Mouse (Mus musculus) kidney, adult 2 months (tissue): ENCODE results near the gene Tk1. TPM values are rescaled to one million over a fixed set of nuclear protein-coding genes. Genes with fewer than 3 reads are reported as not detected.

ENCODE experiments used
- DNase-seq: peaks from one replicate; pipeline ENCODE4 v3.0.0; 2021
- H3K27ac ChIP-seq: fragments of 200-500 bp; 2 replicates; pipeline ENCODE4 v1.5.1; 2012; ENCODE audit warnings: low read depth, low read length, control low read depth, inconsistent platforms; ENCODE audit not compliant: insufficient read depth
- H3K27me3 ChIP-seq: fragments of 200-500 bp; replicated peaks from 2 replicates; pipeline ENCODE4 v1.6.1; 2012; ENCODE audit warnings: mild to moderate bottlenecking, moderate library complexity, low read length, inconsistent platforms; ENCODE audit not compliant: control insufficient read depth, insufficient read depth
- H3K36me3 ChIP-seq: fragments of 200-500 bp; 2 replicates; pipeline ENCODE4 v1.6.1; 2012; ENCODE audit warnings: mild to moderate bottlenecking, moderate library complexity, low read length, inconsistent platforms; ENCODE audit not compliant: control insufficient read depth, insufficient read depth
- H3K4me1 ChIP-seq: fragments of 200-500 bp; 2 replicates; pipeline ENCODE4 v1.6.1; 2011; ENCODE audit warnings: low read length; ENCODE audit not compliant: control insufficient read depth, insufficient read depth
- H3K4me3 ChIP-seq: fragments of 200-500 bp; 2 replicates; pipeline ENCODE4 v1.5.1; 2011; ENCODE audit warnings: mild to moderate bottlenecking, low read depth, low read length, control low read depth; ENCODE audit not compliant: insufficient read depth
- POLR2A ChIP-seq: fragments of 200-500 bp; IDR thresholded peaks from one replicate; pipeline ENCODE4 v1.6.1; 2011; ENCODE audit warnings: low read depth, low read length, control low read depth
- whole genome bisulfite sequencing: fragments of 180-500 bp; shearing (Covaris S2); methylation state at CpG from one replicate; pipeline ENCODE4 v1.1.7; 2018; 5-methylcytosine and 5-hydroxymethylcytosine counted together
- polyA plus RNA-seq: library from polyadenylated mRNA; depleted of rRNA; stranded (reverse); fragments of >200 nt; gene quantifications from 2 replicates; pipeline ENCODE4 v1.2.3, GENCODE M21; 2012; rRNA removed

Tk1 gene
- polyA plus RNA-seq, 1 experiment = 15.8 TPM

DNA sequence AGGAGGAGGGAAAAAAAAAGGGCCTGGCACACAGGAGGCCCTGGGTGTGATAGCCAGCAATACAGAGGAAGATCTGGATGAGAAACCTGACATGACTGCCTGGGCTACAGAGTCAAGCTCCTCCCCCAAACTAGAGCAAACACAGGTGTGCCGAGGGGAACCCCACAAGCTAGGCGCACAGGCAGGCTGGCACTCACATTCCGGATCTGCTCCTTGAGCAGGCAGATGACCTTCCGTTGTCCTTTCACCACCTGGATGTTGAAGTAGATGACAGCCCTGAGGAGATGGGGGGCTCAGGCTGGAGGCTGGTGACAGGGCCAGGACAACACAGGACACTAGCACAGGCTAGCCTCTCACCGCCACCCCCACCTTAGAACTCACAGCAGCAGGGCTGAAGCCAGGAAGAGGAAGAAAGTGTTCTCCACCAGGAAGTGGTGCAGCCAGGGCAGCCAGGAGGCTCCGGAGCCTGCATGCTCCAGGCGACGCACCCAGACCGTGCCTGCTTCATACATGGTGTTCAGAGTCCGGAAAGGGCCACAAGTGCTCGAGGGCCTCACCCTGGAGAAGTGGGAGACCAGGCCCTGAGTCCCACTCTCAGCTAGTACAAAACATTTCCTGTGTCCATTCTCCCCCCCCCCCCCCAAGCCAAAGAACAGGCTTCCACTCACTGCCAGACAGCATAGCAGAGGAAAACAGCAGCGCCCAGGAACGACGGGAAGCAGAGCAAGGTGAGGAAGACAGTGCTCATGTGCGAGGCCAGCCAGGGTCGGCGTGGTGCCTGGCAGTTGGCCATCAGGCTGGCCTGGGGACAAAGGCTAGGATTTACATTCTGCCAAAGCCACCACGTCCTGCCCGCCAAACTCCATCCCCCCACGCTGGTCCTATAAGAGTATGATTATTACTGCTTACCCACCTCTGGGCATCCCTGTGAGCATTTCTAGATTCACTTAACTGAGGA, 56.9 kb downstream of the Tk1 start:
- 0 out of 2 replicates have a peak overlapping the region, but pooled peaks have one; percentile 45 for H3K27ac ChIP-seq
- peaks cover 10% of the 10 kb centered on the region for H3K4me1 ChIP-seq
- no peaks in the 10 kb centered on the region for H3K27me3 ChIP-seq
- DNase-seq = no peak
- no peaks in the 10 kb centered on the region for H3K36me3 ChIP-seq
- H3K4me3 ChIP-seq = no peak overlapping the region
- no peak for TF ChIP-seq POLR2A
- 45% methylated on average over 20 of the region's 20 CpGs for WGBS

DNA sequence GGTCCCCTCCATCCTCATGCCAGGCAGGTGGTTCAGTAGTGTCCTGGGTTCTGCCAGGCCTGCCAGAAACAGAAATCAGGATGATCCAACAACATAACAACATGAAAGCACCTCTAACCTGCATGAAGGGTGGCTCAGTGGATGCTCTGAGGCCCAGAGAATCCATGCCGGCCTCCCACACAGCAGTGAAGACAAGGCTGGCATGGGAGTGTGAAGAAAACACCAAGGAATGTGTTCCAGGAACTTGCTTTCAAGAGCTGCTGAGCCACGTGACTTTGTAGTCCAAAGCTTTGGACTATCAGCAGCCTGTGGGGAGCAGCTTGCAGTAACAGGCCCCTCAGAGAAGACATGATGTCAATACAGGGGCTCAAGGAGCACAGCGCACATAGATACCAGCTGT, 59.6 kb downstream of the Tk1 start:
- Histone ChIP-seq H3K4me1 (peaks cover 10% of the 10 kb centered on the region), H3K36me3 (no peaks in the 10 kb centered on the region), H3K27me3 (no peaks in the 10 kb centered on the region), H3K4me3 (no peak overlapping the region), H3K27ac (peak overlapping the region; percentile 2)
- WGBS = 58% methylated on average over 3 of the region's 3 CpGs
- DNase-seq = peak; percentile 28
- TF ChIP-seq POLR2A = no peak

Other genes starting within 250 kb of the Tk1 start
- 14.9 and 16.8 TPM in 2 replicates for gene Tnrc6c, start 171.8 kb downstream of the Tk1 start, polyA plus RNA-seq
- 3.3 and 5.3 TPM in 2 replicates for gene Tmc8, start 44.0 kb downstream of the Tk1 start, polyA plus RNA-seq
- gene Tmc6, start 43.9 kb downstream of the Tk1 start, polyA plus RNA-seq = 41.2 and 48.4 TPM in 2 replicates
- gene 6030468B19Rik, start 28.4 kb downstream of the Tk1 start, polyA plus RNA-seq = 0.09 TPM in 1 of 2 replicates, not detected in the other
- gene Gm20708, start 16.4 kb downstream of the Tk1 start, polyA plus RNA-seq = 0.18 and 0.22 TPM in 2 replicates
- gene Syngr2, start 16.4 kb downstream of the Tk1 start, polyA plus RNA-seq = 150 and 155 TPM in 2 replicates
- gene Afmid, start 168 bp downstream of the Tk1 start, polyA plus RNA-seq = 85.6 and 89.7 TPM in 2 replicates
- gene Birc5, start 23.2 kb upstream of the Tk1 start, polyA plus RNA-seq = 0.75 and 1.3 TPM in 2 replicates
- 0.08 and 0.10 TPM in 2 replicates for gene Tmem235, start 34.7 kb upstream of the Tk1 start, polyA plus RNA-seq
- gene Tha1, start 47.4 kb upstream of the Tk1 start, polyA plus RNA-seq = 14.9 and 20.1 TPM in 2 replicates
- 4.3 and 5.0 TPM in 2 replicates for gene Socs3, start 144.0 kb upstream of the Tk1 start, polyA plus RNA-seq
- gene Pgs1, start 160.2 kb upstream of the Tk1 start, polyA plus RNA-seq = 29.7 and 30.4 TPM in 2 replicates